Mouse (Mus musculus) right cerebral cortex, postnatal 4 days (tissue): ENCODE results near the gene Pdp2.
"Not testable (repeated sequence)": the region's sequence is repeated elsewhere in the genome, so short reads cannot be mapped to it uniquely, and the experiment has no call there.

Experiments used
- DNase-seq: peaks from one replicate; pipeline ENCODE4 v3.0.0-alpha.2; 2022

The Pdp2 gene

GRCm38 (mm10) chr8:104633156-104633744 is 42.0 kb downstream of the Pdp2 start:
- no peak for DNase-seq

- DNase-seq, result no peak
These were observed 43.9 kb downstream of the Pdp2 start for GRCm38 (mm10) chr8:104635004-104635710.

GRCm38 (mm10) chr8:104638010-104638409 is 46.8 kb downstream of the Pdp2 start:
- no peak for DNase-seq

- no peak for DNase-seq
These were observed 49.0 kb downstream of the Pdp2 start for GRCm38 (mm10) chr8:104640241-104640640.

- no peak for DNase-seq
These were observed 49.6 kb downstream of the Pdp2 start for GRCm38 (mm10) chr8:104640831-104641370.

- peak; percentile 80 for DNase-seq
These were observed 50.4 kb downstream of the Pdp2 start, which contains the start of gene Ciao2b for GRCm38 (mm10) chr8:104641426-104642323. Gene Ciao2b, minus strand, starts transcription at chr8:104641965.

- no peak for DNase-seq
These were observed 51.0 kb downstream of the Pdp2 start for GRCm38 (mm10) chr8:104642324-104642654.

GRCm38 (mm10) chr8:104644187-104644586 is 52.9 kb downstream of the Pdp2 start:
- not testable (repeated sequence) for DNase-seq
